Mouse (Mus musculus): ENCODE measurements around the gene Trim67.

The Trim67 gene

GRCm38 (mm10) chr8:124792708-124793107, at the start of gene Trim67:
Trim67 (plus strand) TSS chr8:124793092.
- DNase-seq (ENCODE audit: low spot score in 2 of 2) = peak; percentile 33 to 42

GRCm38 (mm10) chr8:124746661-124747060, 46.2 kb upstream of the Trim67 start:
- DNase-seq (ENCODE audit: low spot score in 2 of 2) = no peak

- DNase-seq (ENCODE audit: low spot score in 2 of 2) = no peak
Observed at GRCm38 (mm10) chr8:124751191-124751590, 41.7 kb upstream of the Trim67 start.

GRCm38 (mm10) chr8:124751709-124752173, 41.2 kb upstream of the Trim67 start, which contains the start of gene Fam89a:
Fam89a (minus strand) TSS chr8:124751832.
- DNase-seq (ENCODE audit: low spot score in 2 of 2) = no peak

- no peak for DNase-seq (ENCODE audit: low spot score in 2 of 2)
Observed at GRCm38 (mm10) chr8:124752325-124752862, 40.5 kb upstream of the Trim67 start.

- DNase-seq (ENCODE audit: low spot score in 2 of 2) = peak in 1 of 2 experiments; percentile 18
Observed at GRCm38 (mm10) chr8:124754101-124754791, 38.6 kb upstream of the Trim67 start.

- no peak for DNase-seq (ENCODE audit: low spot score in 2 of 2)
Observed at GRCm38 (mm10) chr8:124754792-124755190, 38.1 kb upstream of the Trim67 start.

- no peak for DNase-seq (ENCODE audit: low spot score in 2 of 2)
Observed at GRCm38 (mm10) chr8:124755481-124755880, 37.4 kb upstream of the Trim67 start.

- no peak for DNase-seq (ENCODE audit: low spot score in 2 of 2)
Observed at GRCm38 (mm10) chr8:124756153-124756552, 36.7 kb upstream of the Trim67 start.

GRCm38 (mm10) chr8:124756601-124757000, 36.3 kb upstream of the Trim67 start:
- no peak for DNase-seq (ENCODE audit: low spot score in 2 of 2)

- DNase-seq (ENCODE audit: low spot score in 2 of 2) = no peak
Observed at GRCm38 (mm10) chr8:124758544-124758943, 34.3 kb upstream of the Trim67 start.

GRCm38 (mm10) chr8:124763061-124763460, 29.8 kb upstream of the Trim67 start:
- DNase-seq (ENCODE audit: low spot score in 2 of 2) = no peak

GRCm38 (mm10) chr8:124772389-124772788, 20.5 kb upstream of the Trim67 start:
- DNase-seq (ENCODE audit: low spot score in 2 of 2) = no peak

GRCm38 (mm10) chr8:124775695-124776094, 17.2 kb upstream of the Trim67 start:
- DNase-seq (ENCODE audit: low spot score in 2 of 2) = peak; percentile 68 to 86

- no peak for DNase-seq (ENCODE audit: low spot score in 2 of 2)
Observed at GRCm38 (mm10) chr8:124780236-124780635, 12.7 kb upstream of the Trim67 start.

GRCm38 (mm10) chr8:124782431-124782830, 10.5 kb upstream of the Trim67 start:
- DNase-seq (ENCODE audit: low spot score in 2 of 2) = no peak

- no peak for DNase-seq (ENCODE audit: low spot score in 2 of 2)
Observed at GRCm38 (mm10) chr8:124783228-124783627, 9.7 kb upstream of the Trim67 start.

GRCm38 (mm10) chr8:124784613-124785012, 8.3 kb upstream of the Trim67 start:
- peak; percentile 65 to 77 for DNase-seq (ENCODE audit: low spot score in 2 of 2)

GRCm38 (mm10) chr8:124790676-124791075, 2.2 kb upstream of the Trim67 start:
- no peak for DNase-seq (ENCODE audit: low spot score in 2 of 2)

GRCm38 (mm10) chr8:124791751-124792150, 1.1 kb upstream of the Trim67 start:
- no peak for DNase-seq (ENCODE audit: low spot score in 2 of 2)

GRCm38 (mm10) chr8:124792186-124792585, 706 bp upstream of the Trim67 start:
- DNase-seq (ENCODE audit: low spot score in 2 of 2) = peak; percentile 48 to 69

GRCm38 (mm10) chr8:124793172-124793651, 320 bp downstream of the Trim67 start:
- peak; percentile 63 to 64 for DNase-seq (ENCODE audit: low spot score in 2 of 2)

Measured in right cerebral cortex, adult 2 months (tissue).